Mouse (Mus musculus) ES-E14 (cell line): ENCODE measurements at regions not wholly inside any gene's neighbourhood (a gene's known extent, or its start where the extent isn't known, plus 50 kb on each side); places are given as distances from the start of the nearest gene placed in this dataset.

ENCODE experiments used
- CHD2 ChIP-seq: IDR thresholded peaks from 2 replicates; pipeline ENCODE4 v1.6.1; 2014; ENCODE audit warnings: mild to moderate bottlenecking, low read depth, low read length, inconsistent platforms
- HCFC1 ChIP-seq: IDR thresholded peaks from 2 replicates; pipeline ENCODE4 v1.6.1; 2012; ENCODE audit warnings: low read length, inconsistent platforms, borderline replicate concordance; ENCODE audit not compliant: insufficient read depth
- MAFK ChIP-seq: IDR thresholded peaks from 2 replicates; pipeline ENCODE4 v1.6.1; 2014; ENCODE audit warnings: mild to moderate bottlenecking, low read depth, low read length, inconsistent platforms; ENCODE audit not compliant: insufficient read depth
- ZC3H11A ChIP-seq: IDR thresholded peaks from 2 replicates; pipeline ENCODE4 v1.6.1; 2012; ENCODE audit warnings: low read depth, mild to moderate bottlenecking, inconsistent platforms, low read length, borderline replicate concordance
- ZNF384 ChIP-seq: IDR thresholded peaks from 2 replicates; pipeline ENCODE4 v1.6.1; 2012; ENCODE audit warnings: low read depth, low read length, inconsistent platforms

DNA sequence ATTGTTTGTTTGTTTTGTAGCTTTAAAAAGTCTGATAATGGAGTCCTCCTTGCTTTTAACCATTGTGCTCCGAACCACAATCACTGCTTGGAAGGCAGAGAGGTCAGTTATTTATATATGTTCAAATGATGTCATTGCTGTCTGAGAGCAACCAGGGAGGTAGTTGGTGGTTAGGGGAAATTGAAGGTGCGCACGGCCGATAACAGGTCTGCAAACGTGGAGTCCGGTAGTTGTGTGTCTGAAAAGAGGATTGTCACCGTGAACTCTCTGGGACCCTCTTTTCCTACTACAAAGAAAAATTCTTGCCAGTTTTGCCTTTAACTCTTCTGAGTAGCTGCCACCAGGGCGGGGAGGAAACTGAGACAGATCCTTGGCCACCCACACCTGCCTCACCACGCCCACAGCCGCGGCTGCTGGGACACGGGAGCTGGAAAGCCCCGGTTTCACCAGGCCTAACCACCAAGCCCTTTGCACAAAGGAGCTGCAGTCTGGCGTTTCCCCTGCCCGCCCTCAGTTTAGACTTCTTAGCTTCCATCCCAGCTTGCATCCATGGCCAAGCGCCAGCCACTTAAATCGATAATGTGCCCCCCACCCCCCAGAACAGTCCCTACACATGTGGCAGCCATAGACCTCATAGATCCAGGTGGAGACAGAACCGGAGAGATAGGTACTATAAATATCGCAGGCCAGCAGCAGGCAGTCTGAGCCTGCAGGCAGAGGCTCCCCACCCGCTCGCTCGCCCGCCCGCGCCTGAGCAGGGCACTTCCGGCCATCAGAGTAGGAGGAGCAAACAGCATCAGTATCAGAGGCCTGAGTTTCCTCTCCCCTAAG, 62.2 kb downstream of the Pkdcc start:
- TF ChIP-seq ZC3H11A = no peak
- TF ChIP-seq ZNF384 = no peak
- no peak for TF ChIP-seq HCFC1
- no peak for TF ChIP-seq CHD2
- no peak for TF ChIP-seq MAFK
